Mouse (Mus musculus) stomach, embryonic 15.5 days (tissue): ENCODE data around the gene Arnt. TPM values are rescaled to one million over a fixed set of nuclear protein-coding genes. Genes with fewer than 3 reads are reported as not detected.

Source experiments
- ATAC-seq: fragments of 200-750 bp; cut with Nextera tagmentation; 2 replicates; pipeline ENCODE4 v1.8.0; 2017; ENCODE audit warnings: low read depth, moderate number of reproducible peaks, moderate TSS enrichment; ENCODE audit not compliant: insufficient read depth, low FRiP score
- H3K27ac ChIP-seq: fragments of 300-500 bp; sonication (generic); 2 replicates; pipeline ENCODE4 v1.5.1; 2015; ENCODE audit warnings: mild to moderate bottlenecking, inconsistent platforms
- H3K27me3 ChIP-seq: fragments of 300-500 bp; sonication (generic); replicated peaks from 2 replicates; pipeline ENCODE4 v1.6.1; 2015; ENCODE audit warnings: inconsistent platforms
- H3K36me3 ChIP-seq: fragments of 300-500 bp; sonication (generic); 2 replicates; pipeline ENCODE4 v1.6.1; 2015; ENCODE audit warnings: inconsistent platforms
- H3K4me1 ChIP-seq: fragments of 300-500 bp; sonication (generic); 2 replicates; pipeline ENCODE4 v1.6.1; 2015; ENCODE audit warnings: inconsistent platforms
- H3K4me2 ChIP-seq: fragments of 300-500 bp; sonication (generic); 2 replicates; pipeline ENCODE4 v1.6.1; 2015; ENCODE audit warnings: mild to moderate bottlenecking, inconsistent platforms
- H3K4me3 ChIP-seq: fragments of 300-500 bp; sonication (generic); replicated peaks from 2 replicates; pipeline ENCODE4 v1.5.1; 2015; ENCODE audit warnings: inconsistent platforms
- H3K9ac ChIP-seq: fragments of 300-500 bp; sonication (generic); 2 replicates; pipeline ENCODE4 v1.6.1; 2015; ENCODE audit warnings: inconsistent platforms
- H3K9me3 ChIP-seq: fragments of 300-500 bp; sonication (generic); 2 replicates; pipeline ENCODE4 v1.6.1; 2016; ENCODE audit warnings: inconsistent platforms
- whole genome bisulfite sequencing: fragments of 180-500 bp; shearing (Covaris S2); methylation state at CpG from one replicate; pipeline ENCODE4 v1.1.7; 2015; 5-methylcytosine and 5-hydroxymethylcytosine counted together
- polyA plus RNA-seq: library from polyadenylated mRNA; unstranded; fragments of >200 nt; fragmentation: Nextera tagmentation; extraction: Ambion mirVana; gene quantifications from 2 replicates; pipeline ENCODE4 v1.2.1, GENCODE M21; 2015

The Arnt gene
- polyA plus RNA-seq, 1 experiment from 2014 or later, result 38.6 TPM

GRCm38 (mm10) chr3:95516614-95517041 lies 82.4 kb downstream of the Arnt start:
- WGBS, result 69% methylated on average over 3 of the region's 3 CpGs
- Histone ChIP-seq H3K27me3 (no peaks in the 10 kb centered on the region), H3K4me1 (0 out of 2 replicates have a peak, but pooled peaks cover 2% of the 10 kb centered on the region), H3K36me3 (no peaks in the 10 kb centered on the region), H3K4me2 (no peak overlapping the region), H3K4me3 (no peak overlapping the region), H3K27ac (no peak overlapping the region), H3K9me3 (no peaks in the 10 kb centered on the region), H3K9ac (no peak overlapping the region)
- ATAC-seq, result peak; percentile 82

DNA sequence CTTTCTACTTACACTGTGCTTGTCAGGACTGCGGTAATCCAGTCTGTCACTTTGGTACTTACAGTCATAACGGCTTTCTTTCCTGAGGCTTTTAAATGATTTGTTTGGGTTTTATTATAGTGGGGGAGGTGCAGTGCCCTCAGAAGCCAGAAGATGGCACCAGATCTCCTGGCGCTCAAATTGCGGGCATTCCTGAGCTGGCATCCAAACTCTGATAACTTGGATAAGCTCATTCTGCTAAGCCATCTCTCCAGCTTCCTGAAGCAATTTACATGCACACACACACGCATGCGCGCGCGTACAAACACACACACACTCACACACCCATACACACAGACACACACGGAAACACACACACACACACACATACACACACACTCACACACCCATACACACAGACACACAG lies 83.3 kb downstream of the Arnt start:
- Histone ChIP-seq H3K9me3 (no peaks in the 10 kb centered on the region), H3K27me3 (no peaks in the 10 kb centered on the region), H3K27ac (no peak overlapping the region), H3K36me3 (no peaks in the 10 kb centered on the region), H3K4me2 (no peak overlapping the region), H3K9ac (no peak overlapping the region), H3K4me1 (0 out of 2 replicates have a peak, but pooled peaks cover 2% of the 10 kb centered on the region), H3K4me3 (no peak overlapping the region)
- ATAC-seq, result no peak
- WGBS, result 14% methylated on average over 10 of the region's 10 CpGs

GRCm38 (mm10) chr3:95518891-95519290 lies 84.7 kb downstream of the Arnt start:
- no peak overlapping the region for H3K4me2 ChIP-seq
- ATAC-seq, result no peak
- 0 out of 2 replicates have a peak, but pooled peaks cover 2% of the 10 kb centered on the region for H3K4me1 ChIP-seq
- H3K36me3 ChIP-seq, result no peaks in the 10 kb centered on the region
- no peak overlapping the region for H3K4me3 ChIP-seq
- H3K9ac ChIP-seq, result no peak overlapping the region
- no peaks in the 10 kb centered on the region for H3K9me3 ChIP-seq
- H3K27ac ChIP-seq, result 0 out of 2 replicates have a peak overlapping the region, but pooled peaks have one; percentile 19
- WGBS, result 74% methylated on average over 7 of the region's 7 CpGs
- H3K27me3 ChIP-seq, result no peaks in the 10 kb centered on the region

GRCm38 (mm10) chr3:95519315-95519714 lies 85.1 kb downstream of the Arnt start:
- no peak overlapping the region for H3K27ac ChIP-seq
- ATAC-seq, result peak; percentile 82; the same call in 1 of the 2 replicates
- H3K27me3 ChIP-seq, result no peaks in the 10 kb centered on the region
- H3K9ac ChIP-seq, result no peak overlapping the region
- 50% methylated on average over 2 of the region's 2 CpGs for WGBS
- no peaks in the 10 kb centered on the region for H3K9me3 ChIP-seq
- H3K4me3 ChIP-seq, result no peak overlapping the region
- no peaks in the 10 kb centered on the region for H3K36me3 ChIP-seq
- H3K4me1 ChIP-seq, result 0 out of 2 replicates have a peak, but pooled peaks cover 2% of the 10 kb centered on the region
- H3K4me2 ChIP-seq, result no peak overlapping the region

- ATAC-seq, result no peak
These were observed 85.9 kb downstream of the Arnt start for GRCm38 (mm10) chr3:95520100-95520499.

GRCm38 (mm10) chr3:95521168-95521567 lies 87.0 kb downstream of the Arnt start:
- Histone ChIP-seq H3K4me2 (no peak overlapping the region), H3K9me3 (no peaks in the 10 kb centered on the region), H3K9ac (no peak overlapping the region), H3K36me3 (no peaks in the 10 kb centered on the region), H3K4me1 (0 out of 2 replicates have a peak, but pooled peaks cover 2% of the 10 kb centered on the region), H3K4me3 (no peak overlapping the region), H3K27me3 (no peaks in the 10 kb centered on the region), H3K27ac (no peak overlapping the region)
- ATAC-seq, result no peak
- 79% methylated on average over 10 of the region's 10 CpGs for WGBS

More at GRCm38 (mm10) chr3:95520100-95520499, 85.9 kb downstream of the Arnt start:
- 0 out of 2 replicates have a peak, but pooled peaks cover 2% of the 10 kb centered on the region for H3K4me1 ChIP-seq
- H3K27ac ChIP-seq, result no peak overlapping the region
- H3K9ac ChIP-seq, result no peak overlapping the region
- H3K9me3 ChIP-seq, result no peaks in the 10 kb centered on the region
- 92% methylated on average over 3 of the region's 3 CpGs for WGBS
- H3K4me2 ChIP-seq, result no peak overlapping the region
- no peaks in the 10 kb centered on the region for H3K36me3 ChIP-seq
- no peaks in the 10 kb centered on the region for H3K27me3 ChIP-seq
- no peak overlapping the region for H3K4me3 ChIP-seq

DNA sequence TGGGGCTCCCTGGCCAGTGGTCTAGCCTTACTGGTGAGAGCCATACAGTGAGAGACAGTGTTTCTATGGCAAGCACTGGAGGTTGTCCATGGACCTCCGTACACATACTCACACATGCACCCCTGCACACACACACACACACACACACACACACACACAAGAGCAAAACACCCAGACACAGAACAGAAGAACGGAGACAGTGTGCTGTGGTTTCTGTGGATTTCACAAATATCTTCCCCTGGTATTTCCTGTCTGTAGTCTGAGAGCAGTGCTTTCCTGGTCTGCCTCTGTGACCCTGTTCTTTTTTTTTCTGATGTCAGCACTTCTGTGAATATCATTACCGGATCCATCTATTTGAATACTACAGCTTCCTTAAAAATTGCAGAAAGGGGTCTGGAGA lies 89.5 kb downstream of the Arnt start:
- 48% methylated on average over 3 of the region's 3 CpGs for WGBS
- no peak overlapping the region for H3K27ac ChIP-seq
- H3K36me3 ChIP-seq, result no peaks in the 10 kb centered on the region
- H3K27me3 ChIP-seq, result no peaks in the 10 kb centered on the region
- no peak overlapping the region for H3K4me2 ChIP-seq
- H3K4me3 ChIP-seq, result no peak overlapping the region
- H3K4me1 ChIP-seq, result no peaks in the 10 kb centered on the region
- no peak for ATAC-seq
- H3K9ac ChIP-seq, result no peak overlapping the region
- no peaks in the 10 kb centered on the region for H3K9me3 ChIP-seq

GRCm38 (mm10) chr3:95524673-95525072 lies 90.5 kb downstream of the Arnt start:
- ATAC-seq, result no peak
- no peak overlapping the region for H3K9ac ChIP-seq
- H3K9me3 ChIP-seq, result no peaks in the 10 kb centered on the region
- no peaks in the 10 kb centered on the region for H3K27me3 ChIP-seq
- no peak overlapping the region for H3K4me3 ChIP-seq
- H3K4me2 ChIP-seq, result no peak overlapping the region
- H3K36me3 ChIP-seq, result no peaks in the 10 kb centered on the region
- WGBS, result 49% methylated on average over 2 of the region's 2 CpGs
- H3K27ac ChIP-seq, result no peak overlapping the region
- no peaks in the 10 kb centered on the region for H3K4me1 ChIP-seq

DNA sequence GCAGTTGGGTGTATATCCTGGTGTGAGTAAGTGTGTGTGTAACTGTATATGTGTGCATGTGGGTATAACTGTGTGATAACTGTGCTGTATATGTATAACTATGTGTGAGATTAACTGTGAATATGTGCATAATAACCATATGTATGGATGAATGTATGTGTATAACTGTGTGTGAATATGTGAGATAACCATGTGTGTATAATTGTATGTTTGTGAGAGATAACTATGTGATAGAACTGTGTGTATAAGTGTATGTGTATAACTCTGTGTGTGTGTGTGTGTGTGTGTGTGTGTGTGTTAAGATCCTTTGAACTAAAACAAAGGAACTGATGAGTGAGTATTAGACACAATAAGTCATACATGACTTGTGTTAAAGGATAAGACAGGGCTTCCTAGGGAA lies 91.9 kb downstream of the Arnt start:
- Histone ChIP-seq H3K4me2 (no peak overlapping the region), H3K36me3 (no peaks in the 10 kb centered on the region), H3K9me3 (no peaks in the 10 kb centered on the region), H3K9ac (no peak overlapping the region), H3K27me3 (no peaks in the 10 kb centered on the region), H3K4me3 (no peak overlapping the region), H3K27ac (no peak overlapping the region), H3K4me1 (no peaks in the 10 kb centered on the region)
- ATAC-seq, result no peak

DNA sequence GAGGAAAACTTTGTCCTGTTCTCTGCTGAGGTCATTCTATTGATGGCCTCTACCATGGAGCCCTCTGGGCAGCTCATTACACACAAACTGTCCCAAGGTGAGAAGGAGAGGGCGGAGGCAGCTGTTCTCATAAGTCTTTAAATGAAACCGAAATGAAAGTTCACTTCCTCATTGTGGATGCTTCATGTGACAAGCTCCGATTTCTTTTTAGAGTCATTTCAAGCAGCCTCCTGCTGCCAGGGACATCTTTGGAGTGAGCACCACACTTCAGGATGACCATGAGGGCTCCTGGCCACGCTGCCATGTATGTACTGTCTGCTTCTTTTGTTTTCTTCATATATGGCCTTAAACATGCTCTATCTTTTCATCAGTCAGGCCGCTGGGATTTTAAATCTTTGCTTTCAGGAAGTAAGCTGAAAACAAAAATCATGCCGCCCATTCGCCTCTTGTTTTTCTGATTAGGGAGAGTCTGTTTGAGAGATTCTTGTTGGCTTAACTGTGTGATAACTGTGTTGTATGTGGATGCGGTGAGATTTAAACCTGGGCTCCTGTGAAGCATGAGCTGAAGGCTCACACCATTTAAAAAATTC lies 92.5 kb downstream of the Arnt start, which contains the start of gene Ctss:
Gene Ctss, plus strand, starts transcription at position 165 of the 590 bp plus-strand sequence.
- Histone ChIP-seq H3K4me1 (no peaks in the 10 kb centered on the region), H3K27me3 (no peaks in the 10 kb centered on the region), H3K36me3 (no peaks in the 10 kb centered on the region), H3K4me2 (no peak within 1 kb of the TSS), H3K4me3 (no peak within 1 kb of the TSS), H3K27ac (no peak within 1 kb of the TSS), H3K9me3 (no peaks in the 10 kb centered on the region), H3K9ac (no peak within 1 kb of the TSS)
- 78% methylated on average over 8 of the region's 8 CpGs for WGBS
- no peak for ATAC-seq

- Histone ChIP-seq H3K9me3 (no peaks in the 10 kb centered on the region), H3K4me3 (no peak overlapping the region), H3K4me2 (no peak overlapping the region), H3K27ac (no peak overlapping the region), H3K9ac (no peak overlapping the region), H3K4me1 (no peaks in the 10 kb centered on the region), H3K36me3 (no peaks in the 10 kb centered on the region), H3K27me3 (no peaks in the 10 kb centered on the region)
- ATAC-seq, result no peak
- WGBS, result 83% methylated on average over 6 of the region's 6 CpGs
These were observed 95.6 kb downstream of the Arnt start for GRCm38 (mm10) chr3:95529814-95530213.

DNA sequence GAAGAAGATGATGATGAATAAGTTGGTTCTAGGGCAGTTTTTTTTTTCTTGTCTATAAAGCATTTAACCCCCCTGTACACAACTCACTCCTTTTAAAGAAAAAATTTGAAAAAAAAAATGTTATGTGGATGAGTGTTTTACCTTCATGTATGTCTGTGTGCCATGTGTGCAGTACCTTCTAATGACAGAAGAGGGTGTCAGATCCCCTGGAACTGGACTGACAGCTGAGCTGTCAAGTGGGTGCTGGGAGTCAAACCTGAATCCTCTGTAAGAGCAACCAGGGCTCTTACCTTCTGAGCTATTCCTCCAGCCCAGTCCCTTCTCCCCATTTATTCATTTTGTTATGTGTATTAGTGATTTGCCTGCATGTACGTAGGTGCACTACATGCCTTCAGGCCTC lies 96.8 kb downstream of the Arnt start:
- no peak for ATAC-seq
- Histone ChIP-seq H3K4me3 (no peak overlapping the region), H3K4me2 (no peak overlapping the region), H3K27me3 (no peaks in the 10 kb centered on the region), H3K36me3 (no peaks in the 10 kb centered on the region), H3K4me1 (no peaks in the 10 kb centered on the region), H3K27ac (no peak overlapping the region), H3K9me3 (no peaks in the 10 kb centered on the region), H3K9ac (no peak overlapping the region)
- WGBS, result 86% methylated on average over 1 of the region's 1 CpGs

GRCm38 (mm10) chr3:95533364-95533763 lies 99.2 kb downstream of the Arnt start:
- no peak overlapping the region for H3K4me3 ChIP-seq
- WGBS, result 91% methylated on average over 5 of the region's 5 CpGs
- no peaks in the 10 kb centered on the region for H3K36me3 ChIP-seq
- H3K27ac ChIP-seq, result no peak overlapping the region
- no peak overlapping the region for H3K4me2 ChIP-seq
- H3K9ac ChIP-seq, result no peak overlapping the region
- no peaks in the 10 kb centered on the region for H3K9me3 ChIP-seq
- no peaks in the 10 kb centered on the region for H3K27me3 ChIP-seq
- no peak for ATAC-seq
- no peaks in the 10 kb centered on the region for H3K4me1 ChIP-seq
